Mouse (Mus musculus) heart, postnatal 25 days (tissue): Measurements from ENCODE around the gene Kat2a. TPM values are rescaled to one million over a fixed set of nuclear protein-coding genes. Genes with fewer than 3 reads are reported as not detected.

Source experiments
- DNase-seq: peaks from one replicate; pipeline ENCODE4 v3.0.0; 2022; ENCODE audit warnings: low spot score
- intact Hi-C: fragments of 180-260 bp; cut with DNase I; formaldehyde crosslinking; loops from one replicate; pipeline ENCODE4 v1.15.1; 2025
- total RNA-seq, 2 experiments: library from RNA; stranded (reverse); gene quantifications; 2 replicates each; pipeline ENCODE4 v1.2.3; 2021

Gene Kat2a
- total RNA-seq, 2 experiments from 2014 or later, result 12.3 to 13.6 TPM

- no peak for DNase-seq
- intact Hi-C loops, result loop anchor here (1.0 to 10.0 kb wide), 4 partner anchors 46 to 350 kb away; no protein-coding TSS in a partner anchor
Observed at GRCm38 (mm10) chr11:100714948-100715347, 2.7 kb upstream of the Kat2a start.

GRCm38 (mm10) chr11:100714534-100714915 lies 2.3 kb upstream of the Kat2a start:
- intact Hi-C loops, result loop anchor here (1.0 to 10.0 kb wide), 4 partner anchors 47 to 350 kb away; no protein-coding TSS in a partner anchor
- DNase-seq, result no peak

- DNase-seq, result peak; percentile 68
- intact Hi-C loops, result loop anchor here (1.0 to 10.0 kb wide), 4 partner anchors 47 to 351 kb away; no protein-coding TSS in a partner anchor
Observed at GRCm38 (mm10) chr11:100713735-100714533, 1.7 kb upstream of the Kat2a start, which contains the start of gene Hspb9. Gene Hspb9, plus strand, starts transcription at chr11:100713850.

- no peak for DNase-seq
- intact Hi-C loops, result loop anchor here (5.0 to 10.0 kb wide), 2 partner anchors 149 to 352 kb away; no protein-coding TSS in a partner anchor
Observed at GRCm38 (mm10) chr11:100713174-100713573, 909 bp upstream of the Kat2a start.

GRCm38 (mm10) chr11:100710977-100711376 lies 1.3 kb downstream of the Kat2a start:
- DNase-seq, result no peak
- intact Hi-C loops, result loop anchor here (5.0 to 10.0 kb wide), 2 partner anchors 151 to 354 kb away; no protein-coding TSS in a partner anchor

- intact Hi-C loops, result loop anchor here (5.0 to 10.0 kb wide), 2 partner anchors 152 to 354 kb away; no protein-coding TSS in a partner anchor
- no peak for DNase-seq
Observed at GRCm38 (mm10) chr11:100710528-100710927, 1.7 kb downstream of the Kat2a start.

GRCm38 (mm10) chr11:100709201-100709810 lies 3.0 kb downstream of the Kat2a start:
- DNase-seq, result no peak
- intact Hi-C loops, result no loop called here

- DNase-seq, result no peak
- intact Hi-C loops, result no loop called here
Observed at GRCm38 (mm10) chr11:100705095-100705747, 7.0 kb downstream of the Kat2a start.

- no peak for DNase-seq
- intact Hi-C loops, result loop anchor here (2.0 kb wide), 2 partner anchors 77 to 133 kb away; no protein-coding TSS in a partner anchor
Observed at GRCm38 (mm10) chr11:100703851-100704531, 8.3 kb downstream of the Kat2a start, which contains the start of gene Dhx58. Gene Dhx58, minus strand, starts transcription at chr11:100704271.

- intact Hi-C loops, result loop anchor here (2.0 kb wide), 2 partner anchors 77 to 133 kb away; no protein-coding TSS in a partner anchor
- DNase-seq, result no peak
Observed at GRCm38 (mm10) chr11:100703366-100703765, 8.9 kb downstream of the Kat2a start.

- DNase-seq, result no peak
Observed at GRCm38 (mm10) chr11:100702906-100703305, 9.4 kb downstream of the Kat2a start.

GRCm38 (mm10) chr11:100702081-100702851 lies 10.0 kb downstream of the Kat2a start:
- no peak for DNase-seq
- intact Hi-C loops, result loop anchor here (2.0 kb wide), 2 partner anchors 75 to 131 kb away; no protein-coding TSS in a partner anchor

More at GRCm38 (mm10) chr11:100702906-100703305, 9.4 kb downstream of the Kat2a start:
- intact Hi-C loops, result loop anchor here (2.0 kb wide), 2 partner anchors 76 to 132 kb away; no protein-coding TSS in a partner anchor

GRCm38 (mm10) chr11:100701301-100701700 lies 11.0 kb downstream of the Kat2a start:
- intact Hi-C loops, result no loop called here
- DNase-seq, result no peak

- intact Hi-C loops, result no loop called here
- DNase-seq, result no peak
Observed at GRCm38 (mm10) chr11:100700710-100701109, 11.6 kb downstream of the Kat2a start.

- no peak for DNase-seq
- intact Hi-C loops, result loop anchor here (5.0 kb wide), 1 partner anchor 211 kb away; no protein-coding TSS in a partner anchor
Observed at GRCm38 (mm10) chr11:100697921-100698320, 14.3 kb downstream of the Kat2a start.

- intact Hi-C loops, result loop anchor here (1.0 to 5.0 kb wide), 3 partner anchors 68 to 208 kb away; no protein-coding TSS in a partner anchor
- no peak for DNase-seq
Observed at GRCm38 (mm10) chr11:100694926-100695325, 17.3 kb downstream of the Kat2a start.

GRCm38 (mm10) chr11:100693154-100693553 lies 19.1 kb downstream of the Kat2a start:
- intact Hi-C loops, result no loop called here
- DNase-seq, result no peak

- intact Hi-C loops, result no loop called here
- DNase-seq, result no peak
Observed at GRCm38 (mm10) chr11:100692164-100692616, 20.1 kb downstream of the Kat2a start, which contains the start of gene Zfp385c. Gene Zfp385c, minus strand, starts transcription at chr11:100692455.
